Mouse (Mus musculus) liver, adult (tissue): ENCODE data around the gene Gm20388.

ENCODE experiments used
- GATA4 ChIP-seq: IDR thresholded peaks from 2 replicates; pipeline ENCODE4 v1.6.1; 2014; ENCODE audit warnings: mild to moderate bottlenecking, low read length; ENCODE audit not compliant: insufficient replicate concordance

Gene Gm20388

GRCm38 (mm10) chr8:121761480-121761879, 1850.8 kb downstream of the Gm20388 start:
- no peak for TF ChIP-seq GATA4

DNA sequence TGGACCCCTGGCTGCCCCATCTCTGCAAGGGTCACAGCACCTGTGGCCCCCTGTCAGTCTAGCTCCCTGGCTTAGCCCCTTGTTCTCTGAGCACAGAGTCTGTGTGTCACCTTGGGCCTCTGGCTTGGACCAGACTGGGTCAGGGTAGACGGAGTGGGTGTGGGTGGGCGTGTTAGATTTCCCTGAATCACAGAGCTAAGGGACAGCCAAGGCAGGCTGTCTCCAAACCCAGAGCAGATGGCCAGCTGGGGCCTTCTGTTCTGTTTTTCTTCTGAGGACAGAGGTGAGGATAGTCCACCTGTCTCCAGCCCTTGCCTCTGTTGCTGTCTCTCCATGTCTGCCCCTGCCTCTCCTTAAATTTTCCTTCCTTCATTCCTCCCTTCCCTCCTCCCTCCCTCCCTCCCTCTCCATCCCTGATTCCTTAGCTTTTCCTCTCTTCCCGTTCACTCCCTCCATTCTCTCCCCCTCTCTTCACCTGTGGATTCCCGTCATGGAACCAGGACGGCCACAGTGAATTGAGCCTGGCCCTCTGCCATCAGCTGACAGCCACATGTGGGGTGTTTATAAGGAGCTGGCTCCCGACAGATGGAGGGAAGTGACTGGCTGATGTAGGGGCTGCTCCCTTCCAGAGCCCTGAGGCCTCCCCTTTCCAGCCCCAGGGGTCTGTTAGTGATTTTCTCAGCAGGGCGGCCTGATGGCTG, 1852.5 kb downstream of the Gm20388 start:
- no peak for TF ChIP-seq GATA4

DNA sequence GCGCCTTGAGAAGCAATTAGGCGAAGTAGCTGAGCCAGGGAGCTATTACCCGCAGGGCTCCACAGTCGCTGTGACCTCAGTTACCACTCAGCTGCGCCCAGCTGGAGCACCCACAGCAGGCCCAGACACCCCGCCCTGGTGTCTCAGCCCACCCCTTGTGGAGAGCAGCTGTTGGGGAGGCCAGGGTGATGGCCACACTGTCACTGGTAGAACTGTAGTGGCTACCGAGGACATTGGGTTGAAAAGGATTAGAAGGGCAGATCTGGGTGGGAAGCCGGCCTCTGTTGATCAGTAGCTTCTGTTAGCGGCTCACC, 1853.0 kb downstream of the Gm20388 start:
- no peak for TF ChIP-seq GATA4

DNA sequence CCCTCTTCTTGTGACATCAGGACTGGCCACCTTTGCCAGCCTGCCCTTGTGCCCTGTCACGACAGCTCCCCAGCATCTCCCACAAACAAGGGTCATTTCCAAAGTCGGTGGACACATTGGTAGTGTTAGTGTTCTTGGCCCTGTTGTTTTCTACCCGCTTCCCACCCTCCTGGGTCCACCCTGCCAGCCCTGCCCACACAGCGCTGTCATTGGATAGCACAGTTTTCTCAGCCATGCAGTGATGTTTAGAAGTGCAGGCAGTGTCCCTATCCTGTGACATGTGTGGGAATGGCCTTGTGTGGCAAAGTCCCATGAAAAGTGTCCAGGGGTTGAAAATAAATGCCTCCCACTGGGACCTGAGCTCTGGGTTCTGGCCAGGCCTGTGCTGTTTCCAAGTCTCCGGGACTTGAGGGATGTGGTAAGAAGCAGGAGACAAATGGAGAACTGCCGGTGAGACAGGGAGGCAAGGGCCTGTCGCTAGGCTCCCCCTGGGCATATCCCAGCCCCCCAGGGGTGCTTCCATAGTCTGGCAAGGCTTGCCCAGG, 1855.0 kb downstream of the Gm20388 start:
- no peak for TF ChIP-seq GATA4

DNA sequence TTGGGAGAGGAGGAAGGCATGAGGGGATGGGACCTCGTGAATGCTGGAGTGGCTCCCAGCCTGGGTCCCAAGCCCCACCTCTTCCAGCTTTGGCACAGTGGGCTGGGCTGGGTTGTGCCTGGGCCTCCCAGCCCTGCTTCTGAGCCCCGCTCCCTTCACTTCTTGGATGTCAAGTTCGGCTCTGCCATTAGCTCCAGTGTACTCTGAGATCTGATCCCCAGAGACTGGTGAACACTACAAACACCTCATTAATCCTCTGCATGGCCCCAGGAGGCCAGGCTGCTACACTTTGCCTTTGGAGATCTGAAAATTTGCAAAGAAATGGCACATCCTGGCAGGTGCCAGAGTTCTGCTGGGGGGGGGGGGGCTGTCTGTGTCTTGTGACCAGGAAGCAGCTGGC, 1858.5 kb downstream of the Gm20388 start:
- TF ChIP-seq GATA4 = no peak

- TF ChIP-seq GATA4 = no peak
These were observed 1859.0 kb downstream of the Gm20388 start for GRCm38 (mm10) chr8:121769621-121770020.

DNA sequence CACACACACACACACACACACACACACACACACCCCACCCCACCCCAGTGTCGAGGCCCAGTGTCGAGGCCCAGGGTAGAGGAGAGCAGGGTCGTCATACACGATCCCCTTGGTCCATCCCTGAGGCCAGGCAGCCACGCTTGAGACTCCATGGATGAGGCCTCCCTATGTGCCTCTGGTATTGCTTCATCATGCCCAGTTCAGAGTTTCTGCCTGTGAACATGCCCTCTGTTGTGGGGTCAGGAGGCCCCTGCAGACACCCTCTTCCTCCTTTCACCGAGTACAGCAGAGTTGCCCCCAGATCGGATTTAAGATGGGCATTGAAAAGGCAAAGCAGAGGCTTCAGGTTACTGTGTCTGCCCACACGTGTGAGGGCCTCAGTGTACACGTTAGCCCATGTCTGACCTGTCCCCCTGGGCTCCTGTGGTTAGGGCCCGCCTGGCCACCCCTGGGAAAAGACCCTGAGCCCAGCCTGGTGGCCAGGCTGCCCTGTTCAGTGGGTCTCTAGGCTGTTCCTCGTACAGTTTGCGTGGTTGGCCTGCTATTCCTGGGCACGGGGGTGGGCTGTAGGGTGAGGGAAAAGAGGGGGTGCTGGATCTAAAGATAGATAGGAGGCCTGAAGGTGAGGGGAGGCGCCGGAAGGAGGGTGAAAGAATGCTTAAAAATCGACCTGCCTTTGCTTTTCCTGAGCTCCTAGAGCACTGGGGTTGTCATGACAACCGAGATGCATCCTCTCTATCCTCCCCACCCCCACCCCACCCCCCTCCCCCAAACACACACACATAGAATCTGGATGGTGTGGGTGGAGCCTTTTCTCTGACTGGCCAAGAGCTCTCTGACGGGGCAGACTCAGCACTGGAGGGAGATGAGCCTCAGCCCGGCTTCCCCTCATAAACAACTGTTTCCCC, 1860.5 kb downstream of the Gm20388 start:
- TF ChIP-seq GATA4 = no peak

DNA sequence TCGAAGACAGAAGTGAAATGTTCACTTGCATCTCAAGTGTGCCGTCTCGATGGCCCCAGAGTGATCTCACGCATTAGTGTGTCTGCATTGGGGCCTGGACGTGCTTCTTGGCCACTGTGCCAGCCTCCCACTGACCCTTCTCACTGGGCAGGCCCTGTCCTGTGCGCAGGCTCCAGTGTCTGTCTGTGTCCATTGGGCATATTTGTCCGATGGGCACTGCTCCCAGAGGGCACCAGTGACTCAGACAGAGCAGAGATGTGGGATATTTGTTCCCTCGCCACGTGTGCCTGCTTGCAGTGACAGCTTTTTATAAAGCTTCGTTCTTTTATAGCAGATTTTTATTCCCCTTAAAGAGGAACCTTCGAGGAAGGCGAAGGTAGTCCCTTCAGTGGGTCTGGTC, 1863.2 kb downstream of the Gm20388 start:
- TF ChIP-seq GATA4 = no peak

DNA sequence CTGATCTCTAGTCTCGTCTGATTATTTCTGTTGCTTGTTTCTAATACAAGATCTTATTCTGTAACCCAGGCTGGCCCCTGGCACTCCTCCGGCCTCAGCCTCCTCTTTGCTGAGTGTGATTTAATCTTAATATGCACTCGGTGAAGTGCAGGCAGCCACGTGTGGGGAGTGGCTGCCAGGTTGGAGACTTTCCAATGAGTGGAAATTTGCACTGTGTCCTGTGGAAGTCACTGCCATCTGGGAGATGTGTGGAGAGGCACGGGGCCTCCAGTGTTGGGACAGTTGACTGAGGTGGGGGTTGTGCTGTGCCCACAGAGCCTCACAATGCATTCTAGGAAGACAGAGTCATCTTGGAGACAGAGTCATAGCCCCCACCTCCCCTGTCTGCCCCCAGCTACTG, 1871.9 kb downstream of the Gm20388 start:
- TF ChIP-seq GATA4 = no peak

DNA sequence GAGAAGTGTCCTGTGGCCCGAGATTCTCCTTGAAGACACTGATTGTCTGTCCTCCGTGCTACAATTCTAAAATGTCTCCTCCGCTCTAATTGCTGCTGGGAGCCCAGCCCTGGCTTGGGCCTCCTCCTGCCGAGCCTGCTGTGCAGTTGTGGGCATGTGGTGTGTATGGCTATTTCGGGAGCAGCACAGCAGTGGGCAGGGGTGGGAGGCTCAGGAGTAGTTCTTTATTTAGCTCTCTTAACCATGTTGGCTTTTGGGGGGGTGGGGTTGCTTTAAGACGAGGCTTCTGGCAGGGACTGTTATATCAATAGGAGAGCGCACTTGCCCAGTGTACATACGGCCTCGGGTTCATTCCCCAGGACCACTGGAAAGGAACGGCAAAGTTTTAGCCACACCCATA, 1875.9 kb downstream of the Gm20388 start:
- TF ChIP-seq GATA4 = no peak

DNA sequence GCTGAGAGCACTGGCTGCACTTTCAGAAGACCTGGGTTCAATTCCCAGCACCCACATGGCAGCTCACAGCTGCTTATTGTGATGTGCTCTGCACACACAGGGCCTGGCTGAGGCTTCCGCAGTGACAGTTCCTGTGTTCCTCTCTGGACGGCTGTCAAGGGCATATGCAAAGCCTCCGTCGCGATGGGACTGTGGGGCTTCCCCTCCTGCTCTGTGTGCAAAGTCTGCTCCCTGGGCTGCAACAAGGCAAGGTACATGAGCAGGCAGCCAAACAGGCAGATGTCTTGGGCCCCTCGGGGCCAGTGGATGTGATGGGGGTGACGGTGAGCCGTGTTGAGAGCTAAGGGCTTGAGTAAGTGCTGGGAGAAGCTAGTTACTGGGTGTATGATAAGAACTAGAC, 1878.1 kb downstream of the Gm20388 start:
- no peak for TF ChIP-seq GATA4

DNA sequence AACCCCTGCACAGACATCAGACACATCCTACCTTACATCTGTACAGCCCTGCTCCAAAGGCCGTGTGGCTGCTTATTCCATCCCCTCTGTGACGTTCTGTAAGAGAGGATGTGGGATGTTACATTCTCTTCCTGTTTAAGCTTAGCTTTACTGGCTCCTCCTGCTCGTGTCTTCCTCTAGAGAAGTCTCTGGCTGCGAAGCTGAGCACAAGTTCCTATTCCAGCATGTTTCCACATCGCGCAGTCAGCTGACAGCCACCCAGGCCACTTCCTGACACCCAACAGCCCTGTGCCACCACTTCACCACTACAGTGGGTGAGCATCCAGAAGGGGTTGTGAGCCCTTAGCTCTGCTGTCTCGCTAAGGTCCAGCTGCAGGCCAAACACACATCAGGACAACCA, 1881.5 kb downstream of the Gm20388 start:
- no peak for TF ChIP-seq GATA4

DNA sequence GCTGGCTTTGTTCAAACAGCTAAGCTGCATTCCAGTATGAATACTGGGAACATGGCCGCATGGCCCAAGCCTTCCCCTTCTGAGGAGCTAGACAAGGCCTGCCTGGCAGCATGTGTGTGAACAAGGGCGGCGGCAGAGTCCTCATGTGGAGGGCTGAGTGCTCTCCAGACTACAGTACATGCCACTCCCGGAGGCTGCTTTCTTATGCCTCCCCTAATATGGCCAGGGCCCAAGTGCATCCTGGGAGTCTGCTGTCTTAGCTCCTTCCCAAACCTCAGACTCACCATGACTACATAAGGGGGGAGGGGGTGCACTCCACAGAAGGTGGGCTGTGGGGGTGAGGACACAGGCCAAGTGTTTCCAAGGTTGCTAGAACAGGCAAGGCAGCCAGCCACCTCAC, 1882.0 kb downstream of the Gm20388 start:
- no peak for TF ChIP-seq GATA4

GRCm38 (mm10) chr8:121794151-121794550, 1883.5 kb downstream of the Gm20388 start:
- no peak for TF ChIP-seq GATA4

GRCm38 (mm10) chr8:121795461-121795860, 1884.8 kb downstream of the Gm20388 start:
- no peak for TF ChIP-seq GATA4

GRCm38 (mm10) chr8:121796406-121796805, 1885.8 kb downstream of the Gm20388 start:
- no peak for TF ChIP-seq GATA4
